In genomic region chr1:117519498-117520032, GRCm38 (mm10) we compare ENCODE assay signal across 9 mouse cellular contexts.
A peak's percentile ranks its signal among the peaks of the same experiment; 100 is the strongest.
DNase-seq lines count a peak whose midpoint lies in the region; ATAC-seq and TF ChIP-seq lines count a peak whose summit lies in the region.
"Had no signal": no experiment of that assay in that cellular context is flagged by ENCODE, and none has a peak within 500 bp of the region (broad histone marks: within the 10 kb centered on the region; RNA-seq: fewer than 3 reads in every experiment).

No protein-coding gene starts in this region.

- no peaks in the 10 kb centered on the region for H3K4me1 ChIP-seq in neural tube, embryonic 12.5 days
- H3K4me1 ChIP-seq: embryonic facial prominence, embryonic 15.5 days had no signal

- H3K4me2 ChIP-seq in neural tube, embryonic 12.5 days (replicated peaks): no peak overlapping the region
- H3K4me2 ChIP-seq: embryonic facial prominence, embryonic 15.5 days had no signal

- no peak overlapping the region for H3K9ac ChIP-seq in neural tube, embryonic 12.5 days
- H3K9ac ChIP-seq: embryonic facial prominence, embryonic 15.5 days had no signal

- TF ChIP-seq CTCF in layer of hippocampus, adult 2 months (conservative IDR thresholded peaks at IDR 0.05): peak; percentile 86

- peak; percentile 68 for ATAC-seq in neural tube, embryonic 12.5 days (ENCODE audit: low FRiP score, low read depth)

- peak; percentile 10 for DNase-seq in cerebellum, adult 9-10 months
- no peak for DNase-seq in cerebellum, adult 9-11 months
- no peak for DNase-seq in neural tube, embryonic 10.5 days (ENCODE audit: extremely low spot score, low spot score)
- peak; percentile 23 to 41 for DNase-seq in layer of hippocampus, adult 2 months (ENCODE audit: low spot score in 2 of 2)
- DNase-seq in right cerebral cortex, postnatal 4 days: peak; percentile 7
- no peak for DNase-seq in T-cell, adult 2 months (ENCODE audit: low spot score)
- no peak for DNase-seq in thymus, adult 18-20 months

- H3K36me3 ChIP-seq in neural tube, embryonic 12.5 days: no peaks in the 10 kb centered on the region
- H3K36me3 ChIP-seq: embryonic facial prominence, embryonic 15.5 days had no signal

- H3K27me3 ChIP-seq in neural tube, embryonic 12.5 days (replicated peaks): no peaks in the 10 kb centered on the region
- H3K27me3 ChIP-seq: embryonic facial prominence, embryonic 15.5 days had no signal

- no peaks in the 10 kb centered on the region for H3K9me3 ChIP-seq in neural tube, embryonic 12.5 days
- H3K9me3 ChIP-seq: embryonic facial prominence, embryonic 15.5 days had no signal

- WGBS in neural tube, embryonic 12.5 days: 17% methylated on average over 5 of the region's 5 CpGs

- no peak overlapping the region for H3K4me3 ChIP-seq in neural tube, embryonic 12.5 days
- no peak overlapping the region for H3K4me3 ChIP-seq in layer of hippocampus, adult 2 months
- H3K4me3 ChIP-seq: embryonic facial prominence, embryonic 15.5 days had no signal

- H3K27ac ChIP-seq in neural tube, embryonic 12.5 days: no peak overlapping the region
- no peak overlapping the region for H3K27ac ChIP-seq in layer of hippocampus, adult 2 months
- H3K27ac ChIP-seq: embryonic facial prominence, embryonic 15.5 days had no signal

Comparison
In these comparisons a context has a peak if more than half of its experiments do, and no peak if none do; other contexts are left out.
1. DNase-seq: peak in cerebellum, adult 9-10 months (single experiment), layer of hippocampus, adult 2 months (2 of 2) and right cerebral cortex, postnatal 4 days (single experiment); none in cerebellum, adult 9-11 months (single experiment), neural tube, embryonic 10.5 days (single experiment), T-cell, adult 2 months (single experiment) and thymus, adult 18-20 months (0 of 2).